Mouse (Mus musculus): ENCODE data around the gene Sfn. TPM values are rescaled to one million over a fixed set of nuclear protein-coding genes. Genes with fewer than 3 reads are reported as not detected.

The Sfn gene
- polyA plus RNA-seq, 1 experiment, result 7.6 TPM

DNA sequence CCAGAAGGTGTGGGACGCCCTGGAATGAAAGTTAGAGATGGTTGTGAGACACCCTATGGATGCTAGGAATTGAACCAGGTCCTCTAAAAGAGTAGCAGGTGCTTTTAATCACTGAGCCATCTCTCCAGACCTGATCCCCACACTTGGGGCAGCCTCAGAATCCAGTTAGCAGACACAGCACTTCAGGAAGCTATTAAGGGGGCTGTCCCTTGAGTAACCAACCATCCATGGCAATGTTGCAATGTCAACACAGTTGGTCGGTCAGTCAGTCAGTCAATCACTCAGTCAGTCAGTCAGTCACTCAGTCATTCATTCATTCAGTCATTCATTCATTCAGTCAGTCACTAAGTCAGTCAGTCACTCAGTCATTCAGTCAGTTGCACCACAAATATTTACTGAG, 26.5 kb upstream of the Sfn start:
- H3K4me3 ChIP-seq (ENCODE audit: insufficient read depth, low read depth, low read length), result no peak overlapping the region
- H3K27ac ChIP-seq (ENCODE audit: insufficient read depth, low read depth, low read length), result no peak overlapping the region
- TF ChIP-seq CTCF (conservative IDR thresholded peaks at IDR 0.05; ENCODE audit: insufficient read depth, insufficient read length, low read depth, low read length) (no peak), POLR2A (IDR thresholded peaks at IDR 0.05; ENCODE audit: low read depth, low read length) (no peak)
- H3K4me1 ChIP-seq (ENCODE audit: control insufficient read depth, insufficient read depth, low read length), result no peaks in the 10 kb centered on the region
- H3K36me3 ChIP-seq (ENCODE audit: control insufficient read depth, insufficient read depth, low read length), result no peaks in the 10 kb centered on the region
- no peak for DNase-seq
- 60% methylated on average over 2 of the region's 2 CpGs for WGBS
- no peaks in the 10 kb centered on the region for H3K27me3 ChIP-seq (replicated peaks; ENCODE audit: control insufficient read depth, insufficient read depth, low read length)

GRCm38 (mm10) chr4:133627039-133627438, 25.1 kb upstream of the Sfn start:
- no peaks in the 10 kb centered on the region for H3K4me1 ChIP-seq (ENCODE audit: control insufficient read depth, insufficient read depth, low read length)
- H3K27me3 ChIP-seq (replicated peaks; ENCODE audit: control insufficient read depth, insufficient read depth, low read length), result no peaks in the 10 kb centered on the region
- WGBS, result 87% methylated on average over 14 of the region's 14 CpGs
- TF ChIP-seq CTCF (conservative IDR thresholded peaks at IDR 0.05; ENCODE audit: insufficient read depth, insufficient read length, low read depth, low read length), result no peak
- no peak for TF ChIP-seq POLR2A (IDR thresholded peaks at IDR 0.05; ENCODE audit: low read depth, low read length)
- no peak overlapping the region for H3K4me3 ChIP-seq (ENCODE audit: insufficient read depth, low read depth, low read length)
- no peaks in the 10 kb centered on the region for H3K36me3 ChIP-seq (ENCODE audit: control insufficient read depth, insufficient read depth, low read length)
- H3K27ac ChIP-seq (ENCODE audit: insufficient read depth, low read depth, low read length), result no peak overlapping the region
- DNase-seq, result no peak

- H3K27ac ChIP-seq (ENCODE audit: insufficient read depth, low read depth, low read length), result peak overlapping the region; percentile 83
- 79% methylated on average over 9 of the region's 9 CpGs for WGBS
- H3K4me3 ChIP-seq (ENCODE audit: insufficient read depth, low read depth, low read length), result no peak overlapping the region
- TF ChIP-seq POLR2A (IDR thresholded peaks at IDR 0.05; ENCODE audit: low read depth, low read length), result no peak
- no peak for TF ChIP-seq CTCF (conservative IDR thresholded peaks at IDR 0.05; ENCODE audit: insufficient read depth, insufficient read length, low read depth, low read length)
- H3K27me3 ChIP-seq (replicated peaks; ENCODE audit: control insufficient read depth, insufficient read depth, low read length), result no peaks in the 10 kb centered on the region
- no peak for DNase-seq
- no peaks in the 10 kb centered on the region for H3K4me1 ChIP-seq (ENCODE audit: control insufficient read depth, insufficient read depth, low read length)
- no peaks in the 10 kb centered on the region for H3K36me3 ChIP-seq (ENCODE audit: control insufficient read depth, insufficient read depth, low read length)
Measured at GRCm38 (mm10) chr4:133626621-133627020, 24.7 kb upstream of the Sfn start.

DNA sequence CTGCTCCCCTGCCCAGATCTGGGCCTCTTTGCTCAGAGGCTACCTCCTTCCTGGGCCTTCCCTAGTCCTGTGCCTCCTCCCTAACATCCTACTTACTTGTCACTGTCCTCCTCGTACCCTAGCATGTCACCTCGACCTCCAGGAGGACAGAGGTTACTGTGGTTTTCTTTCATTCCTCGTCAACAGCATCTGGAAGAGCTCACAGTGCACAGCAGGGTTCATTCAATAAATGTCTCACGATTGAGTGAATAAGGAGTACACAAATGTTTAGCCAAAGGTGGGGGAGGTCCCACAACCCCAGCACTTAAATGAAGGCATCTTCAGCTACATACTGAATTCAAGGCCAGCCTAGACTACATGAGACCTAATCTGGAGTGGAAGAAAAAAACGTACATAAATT, 24.3 kb upstream of the Sfn start:
- no peak overlapping the region for H3K4me3 ChIP-seq (ENCODE audit: insufficient read depth, low read depth, low read length)
- DNase-seq, result no peak
- H3K4me1 ChIP-seq (ENCODE audit: control insufficient read depth, insufficient read depth, low read length), result no peaks in the 10 kb centered on the region
- no peaks in the 10 kb centered on the region for H3K36me3 ChIP-seq (ENCODE audit: control insufficient read depth, insufficient read depth, low read length)
- no peak for TF ChIP-seq POLR2A (IDR thresholded peaks at IDR 0.05; ENCODE audit: low read depth, low read length)
- TF ChIP-seq CTCF (conservative IDR thresholded peaks at IDR 0.05; ENCODE audit: insufficient read depth, insufficient read length, low read depth, low read length), result no peak
- WGBS, result 32% methylated on average over 5 of the region's 5 CpGs
- peak overlapping the region; percentile 83 for H3K27ac ChIP-seq (ENCODE audit: insufficient read depth, low read depth, low read length)
- no peaks in the 10 kb centered on the region for H3K27me3 ChIP-seq (replicated peaks; ENCODE audit: control insufficient read depth, insufficient read depth, low read length)

GRCm38 (mm10) chr4:133625621-133626071, 23.7 kb upstream of the Sfn start:
- Histone ChIP-seq H3K36me3 (ENCODE audit: control insufficient read depth, insufficient read depth, low read length) (no peaks in the 10 kb centered on the region), H3K27me3 (replicated peaks; ENCODE audit: control insufficient read depth, insufficient read depth, low read length) (no peaks in the 10 kb centered on the region), H3K4me1 (ENCODE audit: control insufficient read depth, insufficient read depth, low read length) (no peaks in the 10 kb centered on the region), H3K4me3 (ENCODE audit: insufficient read depth, low read depth, low read length) (no peak overlapping the region), H3K27ac (ENCODE audit: insufficient read depth, low read depth, low read length) (peak overlapping the region; percentile 83)
- TF ChIP-seq CTCF (conservative IDR thresholded peaks at IDR 0.05; ENCODE audit: insufficient read depth, insufficient read length, low read depth, low read length), result no peak
- no peak for TF ChIP-seq POLR2A (IDR thresholded peaks at IDR 0.05; ENCODE audit: low read depth, low read length)
- WGBS, result 32% methylated on average over 11 of the region's 11 CpGs
- peak; percentile 91 for DNase-seq

GRCm38 (mm10) chr4:133624830-133625229, 22.9 kb upstream of the Sfn start:
- no peak overlapping the region for H3K4me3 ChIP-seq (ENCODE audit: insufficient read depth, low read depth, low read length)
- H3K27ac ChIP-seq (ENCODE audit: insufficient read depth, low read depth, low read length), result peak overlapping the region; percentile 83; the same call in 1 of the 2 replicates
- H3K27me3 ChIP-seq (replicated peaks; ENCODE audit: control insufficient read depth, insufficient read depth, low read length), result no peaks in the 10 kb centered on the region
- H3K36me3 ChIP-seq (ENCODE audit: control insufficient read depth, insufficient read depth, low read length), result no peaks in the 10 kb centered on the region
- no peak for TF ChIP-seq POLR2A (IDR thresholded peaks at IDR 0.05; ENCODE audit: low read depth, low read length)
- no peak for TF ChIP-seq CTCF (conservative IDR thresholded peaks at IDR 0.05; ENCODE audit: insufficient read depth, insufficient read length, low read depth, low read length)
- no peak for DNase-seq
- H3K4me1 ChIP-seq (ENCODE audit: control insufficient read depth, insufficient read depth, low read length), result no peaks in the 10 kb centered on the region
- 84% methylated on average over 7 of the region's 7 CpGs for WGBS

GRCm38 (mm10) chr4:133622161-133622695, 20.3 kb upstream of the Sfn start:
- Histone ChIP-seq H3K27me3 (replicated peaks; ENCODE audit: control insufficient read depth, insufficient read depth, low read length) (no peaks in the 10 kb centered on the region), H3K36me3 (ENCODE audit: control insufficient read depth, insufficient read depth, low read length) (no peaks in the 10 kb centered on the region), H3K4me3 (ENCODE audit: insufficient read depth, low read depth, low read length) (no peak overlapping the region), H3K27ac (ENCODE audit: insufficient read depth, low read depth, low read length) (no peak overlapping the region), H3K4me1 (ENCODE audit: control insufficient read depth, insufficient read depth, low read length) (no peaks in the 10 kb centered on the region)
- no peak for DNase-seq
- no peak for TF ChIP-seq POLR2A (IDR thresholded peaks at IDR 0.05; ENCODE audit: low read depth, low read length)
- no peak for TF ChIP-seq CTCF (conservative IDR thresholded peaks at IDR 0.05; ENCODE audit: insufficient read depth, insufficient read length, low read depth, low read length)
- 80% methylated on average over 11 of the region's 11 CpGs for WGBS

Measured in kidney, adult 2 months (tissue).